Mouse (Mus musculus): Measurements from ENCODE around the gene Hadh.

Hadh gene

GRCm38 (mm10) chr3:131186193-131186592 lies 85.7 kb downstream of the Hadh start:
- Histone ChIP-seq H3K27me3 (ENCODE audit: insufficient read depth, low read length) (no peaks in the 10 kb centered on the region), H3K4me1 (replicated peaks; ENCODE audit: low read depth, low read length) (peaks cover 57% of the 10 kb centered on the region), H3K9me3 (ENCODE audit: low read length) (no peaks in the 10 kb centered on the region), H3K36me3 (ENCODE audit: insufficient read depth, low read length) (peaks cover 50% of the 10 kb centered on the region), H3K4me3 (replicated peaks; ENCODE audit: low read length) (no peak overlapping the region)
- no peak for TF ChIP-seq POU5F1 (IDR thresholded peaks at IDR 0.05; ENCODE audit: borderline replicate concordance, low read length)
- TF ChIP-seq NANOG (IDR thresholded peaks at IDR 0.05; ENCODE audit: borderline replicate concordance, low read length) = no peak
- TF ChIP-seq CTCF (conservative IDR thresholded peaks at IDR 0.05; ENCODE audit: low read length) = no peak

Measured in E14TG2a.4 (cell line).